Comparison of ENCODE assay signal across 32 mouse cellular contexts in the genomic region with DNA sequence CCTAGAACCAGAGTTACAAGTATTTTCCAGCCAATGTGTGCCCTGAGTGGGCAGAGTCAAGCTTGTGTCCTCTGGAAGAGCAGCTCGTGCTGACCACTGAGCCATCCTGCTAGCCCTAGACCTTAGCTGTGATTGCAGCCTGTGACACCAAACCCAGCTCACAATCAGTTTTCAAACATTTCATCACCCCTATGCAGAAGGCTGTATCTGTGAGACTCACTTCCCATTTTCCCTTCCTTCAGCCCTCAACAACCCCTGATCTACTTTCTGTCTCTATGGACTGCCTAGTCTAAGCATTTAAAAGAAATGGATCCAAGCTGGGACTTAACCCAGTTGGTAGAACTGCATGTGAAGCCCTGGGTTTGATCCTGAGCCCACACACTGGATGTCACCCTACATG. TPM values are rescaled to one million over a fixed set of nuclear protein-coding genes. Genes with fewer than 3 reads are reported as not detected.
"Had no signal": no experiment of that assay in that cellular context is flagged by ENCODE, and none has a peak within 500 bp of the region (broad histone marks: within the 10 kb centered on the region; RNA-seq: fewer than 3 reads in every experiment).

No protein-coding gene starts in this region.

- H3K9ac ChIP-seq: limb, embryonic 12.5 days; limb, embryonic 13.5 days; limb, embryonic 15.5 days; liver, embryonic 12.5 days; liver, embryonic 13.5 days; liver, embryonic 14.5 days; liver, embryonic 15.5 days; liver, postnatal 0 days; lung, embryonic 14.5 days; lung, embryonic 15.5 days; midbrain, embryonic 12.5 days; midbrain, embryonic 13.5 days; midbrain, embryonic 15.5 days had no signal

- DNase-seq: left cerebral cortex, postnatal 4 days; liver; liver, embryonic 13.5 days; liver, postnatal 0 days; lung, adult 18-20 months; lung, adult 2 months; lung, embryonic 14.5 days; lung, postnatal 10 days; lung, postnatal 14 days; lung, postnatal 36 days; lung, postnatal 4 days; midbrain, embryonic 14.5 days had no signal

- H3K4me3 ChIP-seq: limb, embryonic 10.5 days; limb, embryonic 12.5 days; limb, embryonic 13.5 days; limb, embryonic 15.5 days; liver, embryonic 12.5 days; liver, embryonic 13.5 days; liver, embryonic 15.5 days; lung, embryonic 15.5 days; megakaryocyte, embryonic 14.5 days; midbrain, embryonic 10.5 days; midbrain, embryonic 12.5 days; midbrain, embryonic 13.5 days; midbrain, embryonic 15.5 days; myocyte had no signal

- ATAC-seq: liver, embryonic 12.5 days; liver, postnatal 0 days; lung, postnatal 0 days; midbrain, embryonic 13.5 days; midbrain, embryonic 15.5 days; midbrain, embryonic 16.5 days had no signal

- H3K27ac ChIP-seq: limb, embryonic 10.5 days; limb, embryonic 12.5 days; limb, embryonic 13.5 days; limb, embryonic 15.5 days; liver, embryonic 12.5 days; liver, embryonic 13.5 days; liver, embryonic 14.5 days; liver, embryonic 15.5 days; lung, embryonic 15.5 days; macrophage; midbrain, embryonic 10.5 days; midbrain, embryonic 12.5 days; midbrain, embryonic 13.5 days; midbrain, embryonic 15.5 days had no signal

- H3K9me3 ChIP-seq: limb, embryonic 10.5 days; limb, embryonic 15.5 days; liver, embryonic 15.5 days; midbrain, embryonic 13.5 days; midbrain, embryonic 15.5 days had no signal

- H3K36me3 ChIP-seq: limb, embryonic 10.5 days; limb, embryonic 12.5 days; liver, embryonic 12.5 days; liver, embryonic 13.5 days; liver, embryonic 15.5 days; lung, embryonic 15.5 days; midbrain, embryonic 10.5 days; midbrain, embryonic 12.5 days; midbrain, embryonic 13.5 days; midbrain, embryonic 15.5 days had no signal

RNA-seq across cellular contexts. Expression of gene Col8a2, which starts 18.8 kb away (rescaled TPM):
- total RNA-seq: megakaryocyte progenitor cell, adult 5-6 weeks; megakaryocyte-erythroid progenitor cell, adult 5-6 weeks had no signal
- polyA plus RNA-seq: macrophage had no signal

RNA-seq across cellular contexts. Expression of gene Tekt2, which starts 20.1 kb away (rescaled TPM):
- total RNA-seq: megakaryocyte progenitor cell, adult 5-6 weeks; megakaryocyte-erythroid progenitor cell, adult 5-6 weeks; monocyte, adult 5-6 weeks had no signal
